Mouse (Mus musculus) liver, embryonic 12.5 days (tissue): ENCODE measurements around the gene Gm10197. TPM values are rescaled to one million over a fixed set of nuclear protein-coding genes. Genes with fewer than 3 reads are reported as not detected.

ENCODE experiments used
- ATAC-seq: fragments of 200-750 bp; cut with Nextera tagmentation; 2 replicates; pipeline ENCODE4 v1.8.0; 2017; ENCODE audit warnings: moderate number of reproducible peaks, mild to moderate bottlenecking, moderate library complexity
- H3K27ac ChIP-seq: fragments of 300-500 bp; sonication (generic); 2 replicates; pipeline ENCODE4 v1.5.1; 2016; ENCODE audit warnings: mild to moderate bottlenecking
- H3K27me3 ChIP-seq: fragments of 300-500 bp; sonication (generic); replicated peaks from 2 replicates; pipeline ENCODE4 v1.6.1; 2016; ENCODE audit warnings: mild to moderate bottlenecking, moderate library complexity
- H3K36me3 ChIP-seq: fragments of 300-500 bp; sonication (generic); 2 replicates; pipeline ENCODE4 v1.6.1; 2016; ENCODE audit warnings: mild to moderate bottlenecking, moderate library complexity
- H3K4me1 ChIP-seq: fragments of 300-500 bp; sonication (generic); 2 replicates; pipeline ENCODE4 v1.6.1; 2016
- H3K4me2 ChIP-seq: fragments of 300-500 bp; sonication (generic); 2 replicates; pipeline ENCODE4 v1.6.1; 2016; ENCODE audit warnings: mild to moderate bottlenecking, moderate library complexity
- H3K4me3 ChIP-seq: fragments of 300-500 bp; sonication (generic); 2 replicates; pipeline ENCODE4 v1.5.1; 2016; ENCODE audit warnings: mild to moderate bottlenecking, moderate library complexity
- H3K9ac ChIP-seq: fragments of 300-500 bp; sonication (generic); 2 replicates; pipeline ENCODE4 v1.6.1; 2016; ENCODE audit warnings: mild to moderate bottlenecking, moderate library complexity
- H3K9me3 ChIP-seq: fragments of 300-500 bp; sonication (generic); replicated peaks from 2 replicates; pipeline ENCODE4 v1.6.1; 2016; ENCODE audit warnings: mild to moderate bottlenecking, moderate library complexity
- WGBS: fragments of 180-500 bp; shearing (Covaris S2); methylation state at CpG from one replicate; pipeline ENCODE4 v1.1.7; 2016; ENCODE audit not compliant: insufficient replicate concordance; 5-methylcytosine and 5-hydroxymethylcytosine counted together
- polyA plus RNA-seq: library from polyadenylated mRNA; unstranded; fragments of >200 nt; fragmentation: Nextera tagmentation; extraction: Ambion mirVana; gene quantifications from 2 replicates; pipeline ENCODE4 v1.2.1, GENCODE M21; 2016

Gm10197 gene
- polyA plus RNA-seq, 1 experiment from 2014 or later, result not detected

- Histone ChIP-seq H3K9me3 (no peaks in the 10 kb centered on the region), H3K9ac (no peak overlapping the region), H3K27ac (no peak overlapping the region), H3K27me3 (no peaks in the 10 kb centered on the region), H3K4me2 (no peak overlapping the region), H3K36me3 (peaks cover 16% of the 10 kb centered on the region), H3K4me1 (peaks cover 8% of the 10 kb centered on the region), H3K4me3 (no peak overlapping the region)
- 84% methylated on average over 14 of the region's 14 CpGs for WGBS
- no peak for ATAC-seq
Observed at GRCm38 (mm10) chr19:53345766-53346165, 25.8 kb downstream of the Gm10197 start.

GRCm38 (mm10) chr19:53344062-53344461 lies 27.5 kb downstream of the Gm10197 start:
- H3K4me1 ChIP-seq, result peaks cover 19% of the 10 kb centered on the region

GRCm38 (mm10) chr19:53343174-53343881 lies 28.2 kb downstream of the Gm10197 start:
- Histone ChIP-seq H3K9me3 (no peaks in the 10 kb centered on the region), H3K9ac (no peak overlapping the region), H3K36me3 (peaks cover 14% of the 10 kb centered on the region), H3K27me3 (no peaks in the 10 kb centered on the region), H3K4me3 (no peak overlapping the region), H3K27ac (no peak overlapping the region), H3K4me1 (peaks cover 19% of the 10 kb centered on the region), H3K4me2 (no peak overlapping the region)
- WGBS, result 88% methylated on average over 13 of the region's 13 CpGs
- ATAC-seq, result no peak

More at GRCm38 (mm10) chr19:53344062-53344461, 27.5 kb downstream of the Gm10197 start:
- H3K9ac ChIP-seq, result no peak overlapping the region
- H3K36me3 ChIP-seq, result peaks cover 11% of the 10 kb centered on the region
- H3K27me3 ChIP-seq, result no peaks in the 10 kb centered on the region
- 87% methylated on average over 16 of the region's 16 CpGs for WGBS
- no peaks in the 10 kb centered on the region for H3K9me3 ChIP-seq
- no peak overlapping the region for H3K4me3 ChIP-seq
- H3K27ac ChIP-seq, result no peak overlapping the region
- ATAC-seq, result no peak
- H3K4me2 ChIP-seq, result peak overlapping the region; percentile 20; the same call in 1 of the 2 replicates

GRCm38 (mm10) chr19:53340423-53340822 lies 31.1 kb downstream of the Gm10197 start:
- H3K9me3 ChIP-seq, result no peaks in the 10 kb centered on the region
- 0 out of 2 replicates have a peak overlapping the region, but pooled peaks have one; percentile 6 for H3K4me2 ChIP-seq
- peaks cover 32% of the 10 kb centered on the region for H3K36me3 ChIP-seq
- no peak for ATAC-seq
- H3K4me3 ChIP-seq, result no peak overlapping the region
- H3K27me3 ChIP-seq, result no peaks in the 10 kb centered on the region
- H3K4me1 ChIP-seq, result peaks cover 19% of the 10 kb centered on the region
- H3K27ac ChIP-seq, result no peak overlapping the region
- WGBS, result 15% methylated on average over 6 of the region's 6 CpGs
- H3K9ac ChIP-seq, result no peak overlapping the region

GRCm38 (mm10) chr19:53335241-53335640 lies 36.3 kb downstream of the Gm10197 start:
- H3K4me3 ChIP-seq, result no peak overlapping the region
- H3K4me1 ChIP-seq, result peaks cover 38% of the 10 kb centered on the region
- no peaks in the 10 kb centered on the region for H3K27me3 ChIP-seq
- 86% methylated on average over 9 of the region's 9 CpGs for WGBS
- H3K4me2 ChIP-seq, result no peak overlapping the region
- H3K9me3 ChIP-seq, result no peaks in the 10 kb centered on the region
- H3K27ac ChIP-seq, result no peak overlapping the region
- H3K36me3 ChIP-seq, result peaks cover 67% of the 10 kb centered on the region
- no peak for ATAC-seq
- no peak overlapping the region for H3K9ac ChIP-seq

GRCm38 (mm10) chr19:53333730-53334129 lies 37.8 kb downstream of the Gm10197 start:
- Histone ChIP-seq H3K4me3 (no peak overlapping the region), H3K36me3 (peaks cover 65% of the 10 kb centered on the region), H3K27me3 (no peaks in the 10 kb centered on the region), H3K27ac (no peak overlapping the region), H3K4me1 (peaks cover 41% of the 10 kb centered on the region), H3K9ac (no peak overlapping the region), H3K9me3 (no peaks in the 10 kb centered on the region), H3K4me2 (no peak overlapping the region)
- no peak for ATAC-seq
- 53% methylated on average over 6 of the region's 6 CpGs for WGBS

GRCm38 (mm10) chr19:53331882-53332500 lies 39.6 kb downstream of the Gm10197 start:
- H3K27ac ChIP-seq, result peak overlapping the region; percentile 47
- no peak for ATAC-seq
- no peaks in the 10 kb centered on the region for H3K27me3 ChIP-seq
- no peaks in the 10 kb centered on the region for H3K9me3 ChIP-seq
- peaks cover 50% of the 10 kb centered on the region for H3K36me3 ChIP-seq
- no peak overlapping the region for H3K4me3 ChIP-seq
- 57% methylated on average over 21 of the region's 21 CpGs for WGBS
- H3K4me1 ChIP-seq, result peaks cover 58% of the 10 kb centered on the region
- no peak overlapping the region for H3K9ac ChIP-seq
- 0 out of 2 replicates have a peak overlapping the region, but pooled peaks have one; percentile 100 for H3K4me2 ChIP-seq

- peak; percentile 28 for ATAC-seq
- no peaks in the 10 kb centered on the region for H3K9me3 ChIP-seq
- peaks cover 31% of the 10 kb centered on the region for H3K36me3 ChIP-seq
- no peaks in the 10 kb centered on the region for H3K27me3 ChIP-seq
- H3K4me1 ChIP-seq, result peaks cover 76% of the 10 kb centered on the region
- under 1% methylated on average over 29 of the region's 29 CpGs for WGBS
- peak overlapping the region; percentile 93 for H3K9ac ChIP-seq
- H3K4me2 ChIP-seq, result peak overlapping the region; percentile 100
- H3K27ac ChIP-seq, result peak overlapping the region; percentile 89
- peak overlapping the region; percentile 88 for H3K4me3 ChIP-seq
Observed at GRCm38 (mm10) chr19:53329992-53330381, 41.6 kb downstream of the Gm10197 start.

- peaks cover 82% of the 10 kb centered on the region for H3K4me1 ChIP-seq
- peak; percentile 81 for ATAC-seq
- H3K9me3 ChIP-seq, result no peaks in the 10 kb centered on the region
- peak overlapping the region; percentile 89 for H3K27ac ChIP-seq
- peak overlapping the region; percentile 88 for H3K4me3 ChIP-seq
- H3K27me3 ChIP-seq, result no peaks in the 10 kb centered on the region
- H3K36me3 ChIP-seq, result peaks cover 25% of the 10 kb centered on the region
- H3K4me2 ChIP-seq, result peak overlapping the region; percentile 100
- under 1% methylated on average over 99 of the region's 106 CpGs for WGBS
- peak overlapping the region; percentile 93 for H3K9ac ChIP-seq
Observed at GRCm38 (mm10) chr19:53329221-53329991, 42.2 kb downstream of the Gm10197 start.

- Histone ChIP-seq H3K9me3 (no peaks in the 10 kb centered on the region), H3K27me3 (no peaks in the 10 kb centered on the region), H3K36me3 (peaks cover 18% of the 10 kb centered on the region), H3K4me2 (0 out of 2 replicates have a peak overlapping the region, but pooled peaks have one; percentile 3), H3K27ac (peak overlapping the region; percentile 62), H3K4me3 (no peak overlapping the region), H3K4me1 (peaks cover 86% of the 10 kb centered on the region), H3K9ac (no peak overlapping the region; the same call in 1 of the 2 replicates)
- WGBS, result 70% methylated on average over 9 of the region's 9 CpGs
- no peak for ATAC-seq
Observed at GRCm38 (mm10) chr19:53328116-53328515, 43.5 kb downstream of the Gm10197 start.

GRCm38 (mm10) chr19:53325578-53326295 lies 45.8 kb downstream of the Gm10197 start:
- H3K36me3 ChIP-seq, result no peaks in the 10 kb centered on the region
- peak overlapping the region; percentile 80 for H3K9ac ChIP-seq
- peak overlapping the region; percentile 71 for H3K4me2 ChIP-seq
- 6% methylated on average over 27 of the region's 27 CpGs for WGBS
- no peaks in the 10 kb centered on the region for H3K9me3 ChIP-seq
- H3K4me1 ChIP-seq, result peaks cover 86% of the 10 kb centered on the region
- ATAC-seq, result peak; percentile 85
- peak overlapping the region; percentile 52 for H3K4me3 ChIP-seq
- H3K27ac ChIP-seq, result peak overlapping the region; percentile 98
- no peaks in the 10 kb centered on the region for H3K27me3 ChIP-seq
